Mouse (Mus musculus) bone marrow, adult 2 months (tissue): Measurements from ENCODE around the gene Sco2.

ENCODE experiments used
- CTCF ChIP-seq: fragments of 200-500 bp; IDR thresholded peaks from 2 replicates; pipeline ENCODE4 v1.5.1; 2011; ENCODE audit warnings: low read length, control low read depth; ENCODE audit not compliant: control insufficient read depth, insufficient read depth
- POLR2A ChIP-seq: fragments of 200-500 bp; IDR thresholded peaks from 2 replicates; pipeline ENCODE4 v1.6.1; 2011; ENCODE audit warnings: low read depth, mild to moderate bottlenecking, control low read depth, low read length, borderline replicate concordance; ENCODE audit not compliant: control insufficient read depth

- TF ChIP-seq CTCF (no peak), POLR2A (no peak)
These were observed 1.1 kb downstream of the Sco2 start for GRCm38 (mm10) chr15:89372536-89372935.
